Comparison of ENCODE assay signal across 24 mouse cellular contexts in the genomic region with DNA sequence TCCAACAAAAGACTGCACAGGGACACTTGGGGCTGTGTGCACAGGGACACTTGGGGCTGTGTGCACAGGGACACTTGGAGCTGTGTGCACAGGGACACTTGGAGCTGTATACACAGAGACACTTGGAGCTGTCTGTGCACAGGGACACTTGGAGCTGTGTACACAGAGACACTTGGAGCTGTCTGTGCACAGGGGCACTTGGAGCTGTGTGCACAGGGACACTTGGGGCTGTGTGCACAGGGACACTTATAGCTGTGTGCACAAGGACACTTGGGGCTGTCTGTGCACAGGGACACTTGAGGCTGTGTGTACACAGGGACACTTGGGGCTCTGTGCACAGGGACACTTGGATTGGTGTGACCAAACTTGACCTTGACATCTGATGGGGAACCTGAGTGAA. TPM values are rescaled to one million over a fixed set of nuclear protein-coding genes. Genes with fewer than 3 reads are reported as not detected.
DNase-seq lines count a peak whose midpoint lies in the region; ATAC-seq and TF ChIP-seq lines count a peak whose summit lies in the region.
"Had no signal": no experiment of that assay in that cellular context is flagged by ENCODE, and none has a peak within 500 bp of the region (broad histone marks: within the 10 kb centered on the region; RNA-seq: fewer than 3 reads in every experiment).

No protein-coding gene starts in this region.

- no peak for TF ChIP-seq CTCF in lung, adult 2 months (IDR thresholded peaks at IDR 0.05; ENCODE audit: insufficient read depth, low read length)

- no peak for TF ChIP-seq POLR2A in lung, adult 2 months (IDR thresholded peaks at IDR 0.05; ENCODE audit: borderline replicate concordance, extremely low read depth, low read depth, low read length)

- H3K36me3 ChIP-seq in limb, embryonic 13.5 days: no peaks in the 10 kb centered on the region
- H3K36me3 ChIP-seq in limb, embryonic 10.5 days: no peaks in the 10 kb centered on the region
- H3K36me3 ChIP-seq in lung, embryonic 16.5 days (ENCODE audit: control insufficient read depth, insufficient read depth, low read length): no peaks in the 10 kb centered on the region
- no peaks in the 10 kb centered on the region for H3K36me3 ChIP-seq in midbrain, embryonic 11.5 days (ENCODE audit: control insufficient read depth, insufficient read depth, low read length)
- no peaks in the 10 kb centered on the region for H3K36me3 ChIP-seq in midbrain, embryonic 15.5 days (replicated peaks)
- H3K36me3 ChIP-seq: embryonic facial prominence, embryonic 10.5 days; embryonic facial prominence, embryonic 12.5 days; forebrain, embryonic 15.5 days had no signal

- no peaks in the 10 kb centered on the region for H3K4me1 ChIP-seq in limb, embryonic 13.5 days
- no peaks in the 10 kb centered on the region for H3K4me1 ChIP-seq in limb, embryonic 10.5 days
- no peaks in the 10 kb centered on the region for H3K4me1 ChIP-seq in lung, embryonic 16.5 days (replicated peaks; ENCODE audit: control insufficient read depth, insufficient read depth, low read length)
- H3K4me1 ChIP-seq in lung, adult 2 months (ENCODE audit: control insufficient read depth, insufficient read depth, low read length): no peaks in the 10 kb centered on the region
- H3K4me1 ChIP-seq in midbrain, embryonic 11.5 days (ENCODE audit: control insufficient read depth, insufficient read depth, low read length): no peaks in the 10 kb centered on the region
- no peaks in the 10 kb centered on the region for H3K4me1 ChIP-seq in midbrain, embryonic 15.5 days
- H3K4me1 ChIP-seq: embryonic facial prominence, embryonic 10.5 days; embryonic facial prominence, embryonic 12.5 days had no signal

- no peaks in the 10 kb centered on the region for H3K9me3 ChIP-seq in limb, embryonic 13.5 days
- H3K9me3 ChIP-seq in limb, embryonic 10.5 days (replicated peaks): no peaks in the 10 kb centered on the region
- no peaks in the 10 kb centered on the region for H3K9me3 ChIP-seq in lung, embryonic 16.5 days (ENCODE audit: control insufficient read depth, low read length)
- H3K9me3 ChIP-seq in midbrain, embryonic 11.5 days (ENCODE audit: control insufficient read depth, low read length): no peaks in the 10 kb centered on the region
- no peaks in the 10 kb centered on the region for H3K9me3 ChIP-seq in midbrain, embryonic 15.5 days
- H3K9me3 ChIP-seq: embryonic facial prominence, embryonic 10.5 days; embryonic facial prominence, embryonic 12.5 days; forebrain, embryonic 13.5 days; forebrain, embryonic 15.5 days; G1E had no signal

- H3K4me3 ChIP-seq in limb, embryonic 13.5 days: no peak overlapping the region
- H3K4me3 ChIP-seq in limb, embryonic 10.5 days: no peak overlapping the region
- H3K4me3 ChIP-seq in lung, embryonic 16.5 days (ENCODE audit: low read length): no peak overlapping the region
- H3K4me3 ChIP-seq in lung, adult 2 months (replicated peaks; ENCODE audit: extremely low read depth, low read depth, low read length): no peak overlapping the region
- no peak overlapping the region for H3K4me3 ChIP-seq in midbrain, embryonic 11.5 days (ENCODE audit: low read depth, low read length)
- no peak overlapping the region for H3K4me3 ChIP-seq in midbrain, embryonic 15.5 days
- H3K4me3 ChIP-seq: embryonic facial prominence, embryonic 10.5 days; embryonic facial prominence, embryonic 12.5 days; forebrain, embryonic 13.5 days; forebrain, embryonic 15.5 days had no signal

- no peak for DNase-seq in limb, embryonic 10.5 days (ENCODE audit: low spot score)
- no peak for DNase-seq in lung, adult 2 months
- peak; percentile 57 for DNase-seq in midbrain, embryonic 11.5 days (ENCODE audit: low spot score, missing footprints)
- DNase-seq: adrenal gland, adult 8-10 months; adrenal gland, postnatal 14 days; adrenal gland, postnatal 36 days; B cell, adult 2 months; cerebellum, adult 11-12 months; cerebellum, adult 2 months; cerebellum, adult 9-10 months; cerebellum, postnatal 10 days; cerebellum, postnatal 25 days had no signal

- 0 out of 2 replicates have a peak overlapping the region, but pooled peaks have one; percentile 25 for H3K9ac ChIP-seq in limb, embryonic 13.5 days
- H3K9ac ChIP-seq in lung, embryonic 16.5 days (ENCODE audit: low read length): no peak overlapping the region
- H3K9ac ChIP-seq in midbrain, embryonic 11.5 days (ENCODE audit: low read length): no peak overlapping the region
- H3K9ac ChIP-seq in midbrain, embryonic 15.5 days: no peak overlapping the region
- H3K9ac ChIP-seq: embryonic facial prominence, embryonic 12.5 days; forebrain, embryonic 13.5 days; forebrain, embryonic 15.5 days had no signal

- no peak for ATAC-seq in limb, embryonic 13.5 days (ENCODE audit: low FRiP score, low read depth)
- ATAC-seq in lung, embryonic 16.5 days (ENCODE audit: low read depth): peak; percentile 41; the same call in 1 of the 2 replicates
- ATAC-seq in midbrain, embryonic 11.5 days (ENCODE audit: low FRiP score): no peak
- ATAC-seq in midbrain, embryonic 15.5 days (replicated peaks): no peak
- ATAC-seq: activated CD4-positive, CD25-positive, alpha-beta regulatory T cell, adult 4 months; CD4-positive, CD25-positive, alpha-beta regulatory T cell, adult 4 months; forebrain, embryonic 13.5 days; forebrain, embryonic 15.5 days; Patski had no signal

- H3K27ac ChIP-seq in limb, embryonic 13.5 days: no peak overlapping the region
- H3K27ac ChIP-seq in limb, embryonic 10.5 days: no peak overlapping the region
- no peak overlapping the region for H3K27ac ChIP-seq in lung, embryonic 16.5 days (ENCODE audit: low read length)
- H3K27ac ChIP-seq in midbrain, embryonic 11.5 days (ENCODE audit: low read depth, low read length): no peak overlapping the region
- no peak overlapping the region for H3K27ac ChIP-seq in midbrain, embryonic 15.5 days
- H3K27ac ChIP-seq: embryonic facial prominence, embryonic 10.5 days; embryonic facial prominence, embryonic 12.5 days; forebrain, embryonic 13.5 days; forebrain, embryonic 15.5 days had no signal

- H3K27me3 ChIP-seq in limb, embryonic 13.5 days: no peaks in the 10 kb centered on the region
- no peaks in the 10 kb centered on the region for H3K27me3 ChIP-seq in limb, embryonic 10.5 days (ENCODE audit: low read depth, poor library complexity, severe bottlenecking)
- H3K27me3 ChIP-seq in lung, embryonic 16.5 days (ENCODE audit: control insufficient read depth, insufficient read depth, low read depth, low read length): no peaks in the 10 kb centered on the region
- H3K27me3 ChIP-seq in midbrain, embryonic 11.5 days (ENCODE audit: control insufficient read depth, insufficient read depth, low read length): no peaks in the 10 kb centered on the region
- peaks cover 6% of the 10 kb centered on the region; the same call in 1 of the 2 replicates for H3K27me3 ChIP-seq in midbrain, embryonic 15.5 days (replicated peaks)
- H3K27me3 ChIP-seq: CH12.LX; embryonic facial prominence, embryonic 12.5 days; forebrain, embryonic 15.5 days; Patski had no signal

- no peak overlapping the region for H3K4me2 ChIP-seq in limb, embryonic 13.5 days (replicated peaks)
- H3K4me2 ChIP-seq in lung, embryonic 16.5 days (ENCODE audit: low read depth, low read length): no peak overlapping the region
- no peak overlapping the region for H3K4me2 ChIP-seq in midbrain, embryonic 11.5 days
- no peak overlapping the region for H3K4me2 ChIP-seq in midbrain, embryonic 15.5 days
- H3K4me2 ChIP-seq: embryonic facial prominence, embryonic 12.5 days; forebrain, embryonic 13.5 days; forebrain, embryonic 15.5 days had no signal

RNA-seq across cellular contexts. Expression of a gene that starts 47.4 kb away (rescaled TPM):
- 8.1 and 8.5 TPM in 2 replicates for polyA plus RNA-seq in limb, embryonic 13.5 days (2015; fragmentation: Nextera tagmentation; extraction: Ambion mirVana)
- 2.3 and 3.8 TPM in 2 replicates for polyA plus RNA-seq in limb, embryonic 10.5 days (2016; fragmentation: Nextera tagmentation; extraction: Ambion mirVana)
- 10.2 and 10.7 TPM in 2 replicates for polyA plus RNA-seq in lung, embryonic 16.5 days (2015; fragmentation: Nextera tagmentation; extraction: Ambion mirVana)
- polyA plus RNA-seq in lung, adult 2 months (2012; rRNA removed): 49.3 and 79.9 TPM in 2 replicates
- polyA plus RNA-seq in midbrain, embryonic 11.5 days (2014; fragmentation: Nextera tagmentation; extraction: Ambion mirVana): 4.0 and 4.6 TPM in 2 replicates
- polyA plus RNA-seq in midbrain, embryonic 15.5 days (2015; fragmentation: Nextera tagmentation; extraction: Ambion mirVana): 4.4 TPM in 2 replicates
